Mouse (Mus musculus) neural tube, embryonic 11.5 days (tissue): ENCODE measurements around the gene Nav2. TPM values are rescaled to one million over a fixed set of nuclear protein-coding genes. Genes with fewer than 3 reads are reported as not detected.

Experiments
- ATAC-seq: fragments of 200-750 bp; cut with Nextera tagmentation; 2 replicates; pipeline ENCODE4 v1.8.0; 2017; ENCODE audit warnings: moderate number of reproducible peaks, mild to moderate bottlenecking, moderate TSS enrichment, moderate library complexity; ENCODE audit not compliant: insufficient read depth, low FRiP score, low TSS enrichment
- DNase-seq: peaks from one replicate; pipeline ENCODE4 v3.0.0-alpha.2; 2015; ENCODE audit warnings: low spot score
- H3K27ac ChIP-seq: fragments of 300-500 bp; sonication (generic); 2 replicates; pipeline ENCODE4 v1.5.1; 2014; ENCODE audit warnings: low read depth, mild to moderate bottlenecking, low read length
- H3K27me3 ChIP-seq: fragments of 300-500 bp; sonication (generic); 2 replicates; pipeline ENCODE4 v1.6.1; 2014; ENCODE audit warnings: mild to moderate bottlenecking, low read length, mixed read lengths; ENCODE audit not compliant: control insufficient read depth, insufficient read depth
- H3K36me3 ChIP-seq: fragments of 300-500 bp; sonication (generic); 2 replicates; pipeline ENCODE4 v1.6.1; 2014; ENCODE audit warnings: mild to moderate bottlenecking, low read length, moderate library complexity, mixed read lengths; ENCODE audit not compliant: control insufficient read depth, insufficient read depth
- H3K4me1 ChIP-seq: fragments of 300-500 bp; sonication (generic); 2 replicates; pipeline ENCODE4 v1.6.1; 2014; ENCODE audit warnings: low read length, mixed read lengths; ENCODE audit not compliant: control insufficient read depth, insufficient read depth
- H3K4me2 ChIP-seq: fragments of 300-500 bp; sonication (generic); 2 replicates; pipeline ENCODE4 v1.6.1; 2014; ENCODE audit warnings: low read depth, mild to moderate bottlenecking, moderate library complexity
- H3K4me3 ChIP-seq: fragments of 300-500 bp; sonication (generic); 2 replicates; pipeline ENCODE4 v1.5.1; 2014; ENCODE audit warnings: low read depth, low read length
- H3K9ac ChIP-seq: fragments of 300-500 bp; sonication (generic); 2 replicates; pipeline ENCODE4 v1.6.1; 2014; ENCODE audit warnings: mild to moderate bottlenecking, low read length
- H3K9me3 ChIP-seq: fragments of 300-500 bp; sonication (generic); 2 replicates; pipeline ENCODE4 v1.6.1; 2016; ENCODE audit warnings: low read length; ENCODE audit not compliant: control insufficient read depth
- WGBS: fragments of 180-500 bp; shearing (Covaris S2); extraction: QIAGEN DNeasy Blood & Tissue Kit; methylation state at CpG from one replicate; pipeline ENCODE4 v1.1.7; 2014; 5-methylcytosine and 5-hydroxymethylcytosine counted together
- polyA plus RNA-seq: library from polyadenylated mRNA; unstranded; fragments of >200 nt; fragmentation: Nextera tagmentation; extraction: Ambion mirVana; gene quantifications from 2 replicates; pipeline ENCODE4 v1.2.1, GENCODE M21; 2014

Nav2 gene
- polyA plus RNA-seq, 1 experiment from 2014 or later: 19.2 TPM

DNA sequence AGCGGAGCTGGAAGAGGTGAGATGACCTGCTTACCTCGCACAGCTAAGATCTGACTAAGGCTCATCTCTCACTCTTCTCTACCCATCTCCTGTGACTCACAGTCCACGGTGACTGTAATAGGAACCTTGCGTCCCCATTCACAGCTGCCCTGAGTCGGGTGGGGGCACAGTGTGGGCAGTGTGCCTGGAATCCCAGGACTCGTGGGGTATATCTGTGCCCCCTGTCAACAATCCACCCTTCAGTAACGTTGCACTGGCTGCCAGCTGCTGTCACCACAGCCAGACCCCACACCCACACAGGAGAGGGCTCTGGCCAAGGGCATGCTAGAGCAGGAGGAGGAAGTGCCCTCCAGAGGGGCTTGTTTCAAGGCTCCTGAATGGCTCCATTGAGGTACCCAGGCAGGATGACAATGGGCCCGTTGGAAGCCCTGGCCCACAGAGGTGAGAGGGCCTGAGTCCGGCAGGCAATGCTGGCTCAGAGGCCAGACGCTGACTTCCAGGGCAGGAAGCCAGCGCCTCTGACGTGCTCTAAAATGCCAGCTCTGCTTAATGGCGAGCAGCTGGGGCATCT lies 353.5 kb downstream of the Nav2 start:
- Histone ChIP-seq H3K9me3 (no peaks in the 10 kb centered on the region), H3K27me3 (no peaks in the 10 kb centered on the region), H3K4me2 (no peak overlapping the region), H3K36me3 (no peaks in the 10 kb centered on the region), H3K27ac (no peak overlapping the region), H3K4me1 (0 out of 2 replicates have a peak, but pooled peaks cover 3% of the 10 kb centered on the region), H3K9ac (no peak overlapping the region), H3K4me3 (no peak overlapping the region)
- no peak for ATAC-seq
- WGBS: 80% methylated on average over 13 of the region's 13 CpGs
- DNase-seq: no peak

- ATAC-seq: no peak
- no peak for DNase-seq
- no peak overlapping the region for H3K9ac ChIP-seq
- H3K4me1 ChIP-seq: no peaks in the 10 kb centered on the region
- no peaks in the 10 kb centered on the region for H3K36me3 ChIP-seq
- 89% methylated on average over 6 of the region's 6 CpGs for WGBS
- no peak overlapping the region for H3K27ac ChIP-seq
- H3K4me2 ChIP-seq: no peak overlapping the region
- no peaks in the 10 kb centered on the region for H3K9me3 ChIP-seq
- no peak overlapping the region for H3K4me3 ChIP-seq
- no peaks in the 10 kb centered on the region for H3K27me3 ChIP-seq
These were observed 357.9 kb downstream of the Nav2 start for GRCm38 (mm10) chr7:49266422-49266821.

GRCm38 (mm10) chr7:49267621-49268325 lies 359.3 kb downstream of the Nav2 start:
- Histone ChIP-seq H3K36me3 (no peaks in the 10 kb centered on the region), H3K27ac (no peak overlapping the region), H3K4me2 (no peak overlapping the region), H3K27me3 (no peaks in the 10 kb centered on the region), H3K9ac (no peak overlapping the region), H3K4me1 (no peaks in the 10 kb centered on the region), H3K9me3 (no peaks in the 10 kb centered on the region), H3K4me3 (no peak overlapping the region)
- 88% methylated on average over 12 of the region's 12 CpGs for WGBS
- DNase-seq (no peak), ATAC-seq (no peak)

DNA sequence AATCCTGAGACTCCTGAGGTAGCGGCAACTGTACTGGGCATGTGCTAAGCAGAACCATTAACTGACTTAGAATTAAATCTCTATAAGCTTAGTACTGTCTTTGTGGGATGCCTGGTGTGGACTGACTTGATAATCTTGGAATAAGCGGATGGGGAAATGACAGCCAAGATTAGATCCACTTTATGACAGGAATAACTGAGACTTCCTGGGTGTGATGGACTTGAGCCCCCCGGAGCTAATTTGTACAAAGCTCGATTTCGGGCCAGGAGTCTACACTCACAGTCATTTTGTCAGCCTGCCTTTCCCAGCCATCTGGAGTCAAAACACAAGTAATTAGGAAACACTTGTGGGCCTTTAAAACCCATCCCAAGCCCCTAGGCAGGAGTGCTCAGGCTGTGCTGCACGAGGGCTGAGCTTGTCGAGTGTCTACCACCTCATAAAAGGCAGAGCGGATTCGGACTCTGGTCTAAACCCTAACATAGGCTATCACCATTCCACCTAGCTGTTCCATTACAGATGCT lies 359.9 kb downstream of the Nav2 start:
- no peak overlapping the region for H3K9ac ChIP-seq
- 83% methylated on average over 9 of the region's 9 CpGs for WGBS
- no peak overlapping the region for H3K4me3 ChIP-seq
- H3K4me2 ChIP-seq: no peak overlapping the region
- H3K36me3 ChIP-seq: no peaks in the 10 kb centered on the region
- H3K9me3 ChIP-seq: no peaks in the 10 kb centered on the region
- DNase-seq (no peak), ATAC-seq (no peak)
- no peaks in the 10 kb centered on the region for H3K27me3 ChIP-seq
- H3K27ac ChIP-seq: no peak overlapping the region
- H3K4me1 ChIP-seq: no peaks in the 10 kb centered on the region

GRCm38 (mm10) chr7:49270855-49271254 lies 362.3 kb downstream of the Nav2 start:
- Histone ChIP-seq H3K4me3 (no peak overlapping the region), H3K4me2 (no peak overlapping the region), H3K36me3 (no peaks in the 10 kb centered on the region), H3K4me1 (no peaks in the 10 kb centered on the region), H3K9ac (no peak overlapping the region), H3K27ac (no peak overlapping the region), H3K9me3 (no peaks in the 10 kb centered on the region), H3K27me3 (no peaks in the 10 kb centered on the region)
- 68% methylated on average over 11 of the region's 11 CpGs for WGBS
- no peak for ATAC-seq
- no peak for DNase-seq

GRCm38 (mm10) chr7:49272445-49273439 lies 364.2 kb downstream of the Nav2 start:
- DNase-seq (peak; percentile 87), ATAC-seq (peak; percentile 63)
- H3K27ac ChIP-seq: no peak overlapping the region
- no peak overlapping the region for H3K4me3 ChIP-seq
- no peaks in the 10 kb centered on the region for H3K4me1 ChIP-seq
- no peaks in the 10 kb centered on the region for H3K36me3 ChIP-seq
- H3K9ac ChIP-seq: no peak overlapping the region
- H3K27me3 ChIP-seq: no peaks in the 10 kb centered on the region
- 23% methylated on average over 16 of the region's 16 CpGs for WGBS
- no peaks in the 10 kb centered on the region for H3K9me3 ChIP-seq
- no peak overlapping the region for H3K4me2 ChIP-seq

- ATAC-seq (no peak), DNase-seq (no peak)
- no peak overlapping the region for H3K9ac ChIP-seq
- H3K27ac ChIP-seq: no peak overlapping the region
- H3K4me2 ChIP-seq: no peak overlapping the region
- no peaks in the 10 kb centered on the region for H3K36me3 ChIP-seq
- no peaks in the 10 kb centered on the region for H3K4me1 ChIP-seq
- no peak overlapping the region for H3K4me3 ChIP-seq
- no peaks in the 10 kb centered on the region for H3K9me3 ChIP-seq
- no peaks in the 10 kb centered on the region for H3K27me3 ChIP-seq
- 89% methylated on average over 13 of the region's 13 CpGs for WGBS
These were observed 365.6 kb downstream of the Nav2 start for GRCm38 (mm10) chr7:49273907-49274656.

- no peak overlapping the region for H3K4me3 ChIP-seq
- H3K27ac ChIP-seq: no peak overlapping the region
- DNase-seq: no peak
- H3K4me1 ChIP-seq: no peaks in the 10 kb centered on the region
- ATAC-seq: no peak
- no peaks in the 10 kb centered on the region for H3K9me3 ChIP-seq
- no peak overlapping the region for H3K4me2 ChIP-seq
- H3K36me3 ChIP-seq: no peaks in the 10 kb centered on the region
- H3K27me3 ChIP-seq: no peaks in the 10 kb centered on the region
- no peak overlapping the region for H3K9ac ChIP-seq
- 73% methylated on average over 8 of the region's 8 CpGs for WGBS
These were observed 366.2 kb downstream of the Nav2 start for GRCm38 (mm10) chr7:49274676-49275075.
